Mouse (Mus musculus) midbrain, postnatal 0 days (tissue): ENCODE measurements around the gene Olfr632. TPM values are rescaled to one million over a fixed set of nuclear protein-coding genes. Genes with fewer than 3 reads are reported as not detected.
"Not testable (repeated sequence)": the region's sequence is repeated elsewhere in the genome, so short reads cannot be mapped to it uniquely, and the experiment has no call there.

ENCODE experiments used
- ATAC-seq: fragments of 200-750 bp; cut with Nextera tagmentation; 2 replicates; pipeline ENCODE4 v1.8.0; 2017; ENCODE audit warnings: moderate number of reproducible peaks, mild to moderate bottlenecking, moderate TSS enrichment, moderate library complexity; ENCODE audit not compliant: low FRiP score
- DNase-seq: peaks from one replicate; pipeline ENCODE4 v3.0.0-alpha.2; 2015; ENCODE audit warnings: low spot score
- H3K27ac ChIP-seq: fragments of 300-500 bp; sonication (generic); 2 replicates; pipeline ENCODE4 v1.5.1; 2014; ENCODE audit warnings: low read depth, mild to moderate bottlenecking, low read length, mixed read lengths
- H3K27me3 ChIP-seq: fragments of 300-500 bp; sonication (generic); 2 replicates; pipeline ENCODE4 v1.6.1; 2014; ENCODE audit warnings: low read length, control low read depth, mixed read lengths; ENCODE audit not compliant: insufficient read depth
- H3K36me3 ChIP-seq: fragments of 300-500 bp; sonication (generic); 2 replicates; pipeline ENCODE4 v1.6.1; 2014; ENCODE audit warnings: low read length, control low read depth, mixed read lengths; ENCODE audit not compliant: insufficient read depth
- H3K4me1 ChIP-seq: fragments of 300-500 bp; sonication (generic); 2 replicates; pipeline ENCODE4 v1.6.1; 2014; ENCODE audit warnings: mild to moderate bottlenecking, control low read depth, antibody characterized with exemption, low read length, mixed read lengths; ENCODE audit not compliant: insufficient read depth
- H3K4me2 ChIP-seq: fragments of 300-500 bp; sonication (generic); 2 replicates; pipeline ENCODE4 v1.6.1; 2014; ENCODE audit warnings: low read depth, mild to moderate bottlenecking, low read length, mixed read lengths; ENCODE audit not compliant: poor library complexity, severe bottlenecking
- H3K4me3 ChIP-seq: fragments of 300-500 bp; sonication (generic); 2 replicates; pipeline ENCODE4 v1.5.1; 2014; ENCODE audit warnings: low read depth, mild to moderate bottlenecking, low read length, moderate library complexity
- H3K9ac ChIP-seq: fragments of 300-500 bp; sonication (generic); replicated peaks from 2 replicates; pipeline ENCODE4 v1.6.1; 2014; ENCODE audit warnings: mild to moderate bottlenecking, low read length, moderate library complexity, mixed read lengths; ENCODE audit not compliant: poor library complexity, severe bottlenecking
- H3K9me3 ChIP-seq: fragments of 300-500 bp; sonication (generic); 2 replicates; pipeline ENCODE4 v1.6.1; 2016; ENCODE audit warnings: low read length, control low read depth
- CTCF ChIP-seq: IDR thresholded peaks from 2 replicates; pipeline ENCODE4 v1.5.1; 2016; ENCODE audit warnings: antibody characterized with exemption, mild to moderate bottlenecking
- WGBS: fragments of 180-500 bp; shearing (Covaris S2); extraction: QIAGEN DNeasy Blood & Tissue Kit; methylation state at CpG from one replicate; pipeline ENCODE4 v1.1.7; 2014; 5-methylcytosine and 5-hydroxymethylcytosine counted together
- polyA plus RNA-seq: library from polyadenylated mRNA; unstranded; fragments of >200 nt; fragmentation: Nextera tagmentation; extraction: Ambion mirVana; gene quantifications from 2 replicates; pipeline ENCODE4 v1.2.1, GENCODE M21; 2015
- total RNA-seq: library from RNA; depleted of rRNA; stranded (reverse); fragments of >200 nt; gene quantifications from 2 replicates; pipeline ENCODE4 v1.2.3, GENCODE M21; 2014

Olfr632 gene
- total and polyA plus RNA-seq, 2 experiments from 2014 or later: not detected

DNA sequence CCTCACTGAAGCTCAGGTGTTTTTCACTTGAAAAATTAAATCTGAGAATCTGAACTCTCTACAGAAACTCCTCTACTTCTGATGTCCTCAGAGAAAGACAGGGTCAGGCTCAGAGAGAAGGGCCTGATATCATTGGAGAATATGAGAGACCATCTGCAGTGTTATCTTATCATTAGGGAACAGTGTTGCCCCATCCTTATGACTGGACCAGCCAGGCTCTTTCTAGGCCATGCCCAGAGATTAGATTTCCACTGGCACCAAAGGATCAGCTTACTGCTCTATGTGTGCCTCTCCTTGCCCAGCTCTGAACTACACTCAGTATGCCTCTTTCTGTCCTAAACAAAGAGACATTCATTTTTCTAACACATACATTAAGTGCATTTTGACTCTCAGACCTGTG is 18.8 kb upstream of the Olfr632 start:
- Histone ChIP-seq H3K9ac (no peak overlapping the region), H3K27me3 (no peaks in the 10 kb centered on the region), H3K4me2 (no peak overlapping the region), H3K4me1 (no peaks in the 10 kb centered on the region), H3K27ac (no peak overlapping the region), H3K36me3 (no peaks in the 10 kb centered on the region), H3K4me3 (no peak overlapping the region), H3K9me3 (no peaks in the 10 kb centered on the region)
- ATAC-seq: no peak
- TF ChIP-seq CTCF: no peak
- no peak for DNase-seq

DNA sequence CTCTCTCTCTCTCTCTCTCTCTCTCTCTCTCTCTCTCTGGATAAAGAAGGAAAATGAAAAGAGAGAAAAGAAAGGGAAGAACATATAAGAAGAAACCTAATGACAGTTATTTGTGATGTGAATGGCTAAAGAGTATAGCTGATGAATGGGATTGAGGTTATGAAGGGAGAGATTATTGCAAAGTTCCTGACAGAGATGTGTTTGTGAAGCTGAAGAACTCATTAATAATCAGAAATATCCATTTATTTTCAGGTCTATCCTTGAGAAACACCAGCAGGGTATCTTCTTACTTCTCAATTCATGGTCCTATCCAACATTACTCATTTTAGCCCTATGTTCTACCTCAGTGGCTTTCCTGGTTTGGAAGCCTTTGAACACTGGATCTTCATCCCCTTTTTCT is 5.6 kb upstream of the Olfr632 start, which contains the start of gene Olfr631:
TSS of gene Olfr631 (plus strand) at position 301 of the 400 bp plus-strand sequence.
- Histone ChIP-seq H3K36me3 (no peaks in the 10 kb centered on the region), H3K4me2 (no peak within 1 kb of the TSS), H3K9ac (no peak within 1 kb of the TSS), H3K4me3 (no peak within 1 kb of the TSS), H3K4me1 (no peaks in the 10 kb centered on the region), H3K9me3 (no peaks in the 10 kb centered on the region), H3K27me3 (no peaks in the 10 kb centered on the region), H3K27ac (no peak within 1 kb of the TSS)
- no peak for DNase-seq
- ATAC-seq: no peak
- TF ChIP-seq CTCF: no peak

DNA sequence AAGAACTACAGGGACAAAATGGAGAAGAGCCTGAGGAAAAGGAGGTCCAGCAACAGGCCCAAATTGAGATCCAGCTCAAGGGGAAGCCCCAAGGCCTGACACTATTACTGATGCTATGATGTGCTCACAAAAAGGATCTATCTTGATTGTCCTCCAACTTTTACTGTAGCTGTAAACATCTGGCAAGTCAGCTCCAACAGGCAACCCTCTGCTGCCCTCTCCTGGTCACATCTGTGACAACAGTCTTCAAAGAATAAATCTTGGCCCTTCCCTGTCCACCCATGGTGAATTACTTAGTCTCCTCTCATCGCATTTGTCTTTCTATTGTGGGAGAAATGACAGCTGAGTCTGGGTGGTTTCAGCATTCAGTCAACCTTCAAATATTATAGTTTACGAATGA is 8.6 kb downstream of the Olfr632 start:
- Histone ChIP-seq H3K4me1 (no peaks in the 10 kb centered on the region), H3K36me3 (no peaks in the 10 kb centered on the region), H3K9ac (no peak overlapping the region), H3K27ac (no peak overlapping the region), H3K27me3 (no peaks in the 10 kb centered on the region), H3K9me3 (no peaks in the 10 kb centered on the region), H3K4me2 (no peak overlapping the region), H3K4me3 (no peak overlapping the region)
- WGBS: 31% methylated on average over 2 of the region's 2 CpGs
- ATAC-seq (no peak), DNase-seq (peak; percentile 69)
- TF ChIP-seq CTCF: peak; percentile 88

DNA sequence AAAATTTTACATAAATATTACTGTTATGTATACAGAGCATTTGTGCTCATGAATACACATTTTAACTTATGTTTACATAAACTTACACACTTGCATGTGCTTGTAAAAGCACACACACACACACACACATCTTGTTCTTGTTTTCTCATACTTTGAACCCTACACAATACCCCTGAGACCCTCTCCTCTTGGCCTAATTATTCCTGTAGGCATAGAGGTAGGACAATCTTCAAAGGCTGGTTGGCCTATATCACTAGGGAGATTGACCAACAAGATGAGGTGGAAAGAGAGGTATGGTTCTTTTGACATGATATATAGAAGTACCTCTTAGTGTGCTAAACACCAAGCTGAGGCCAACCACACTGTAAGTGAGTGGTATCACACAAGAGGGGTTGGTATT is 10.0 kb downstream of the Olfr632 start, which contains the start of gene Olfr633:
TSS of gene Olfr633 (plus strand) at position 301 of the 400 bp plus-strand sequence.
- TF ChIP-seq CTCF: no peak
- ATAC-seq (no peak), DNase-seq (no peak)
- Histone ChIP-seq H3K36me3 (no peaks in the 10 kb centered on the region), H3K9ac (no peak within 1 kb of the TSS), H3K27me3 (no peaks in the 10 kb centered on the region), H3K27ac (no peak within 1 kb of the TSS), H3K4me3 (no peak within 1 kb of the TSS), H3K9me3 (no peaks in the 10 kb centered on the region), H3K4me2 (no peak within 1 kb of the TSS), H3K4me1 (no peaks in the 10 kb centered on the region)

DNA sequence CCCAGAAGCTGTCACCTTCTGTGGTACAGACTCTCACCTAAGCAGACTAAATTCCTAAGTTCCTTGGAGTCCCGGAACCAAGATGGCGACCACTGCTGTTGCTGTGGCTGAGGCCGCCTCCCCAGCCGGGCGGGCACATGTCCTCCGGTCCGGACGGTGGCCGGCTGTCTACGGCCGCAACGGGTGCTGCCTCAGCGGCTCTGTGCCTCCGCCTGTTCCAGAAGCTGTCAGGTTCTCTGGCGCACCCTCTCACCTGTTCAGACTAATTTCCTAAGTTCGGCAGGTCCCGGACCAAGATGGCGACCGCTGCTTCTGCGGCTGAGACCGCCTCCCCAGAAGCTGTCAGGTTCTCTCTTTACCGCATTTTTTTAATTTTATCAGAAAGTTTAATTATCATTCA is 32.7 kb downstream of the Olfr632 start:
- not testable (repeated sequence) for H3K4me2 ChIP-seq, ATAC-seq, H3K4me3 ChIP-seq, H3K9me3 ChIP-seq, H3K4me1 ChIP-seq, H3K9ac ChIP-seq, DNase-seq, H3K27me3 ChIP-seq, H3K27ac ChIP-seq, H3K36me3 ChIP-seq
- WGBS: 95% methylated on average over 22 of the region's 22 CpGs

DNA sequence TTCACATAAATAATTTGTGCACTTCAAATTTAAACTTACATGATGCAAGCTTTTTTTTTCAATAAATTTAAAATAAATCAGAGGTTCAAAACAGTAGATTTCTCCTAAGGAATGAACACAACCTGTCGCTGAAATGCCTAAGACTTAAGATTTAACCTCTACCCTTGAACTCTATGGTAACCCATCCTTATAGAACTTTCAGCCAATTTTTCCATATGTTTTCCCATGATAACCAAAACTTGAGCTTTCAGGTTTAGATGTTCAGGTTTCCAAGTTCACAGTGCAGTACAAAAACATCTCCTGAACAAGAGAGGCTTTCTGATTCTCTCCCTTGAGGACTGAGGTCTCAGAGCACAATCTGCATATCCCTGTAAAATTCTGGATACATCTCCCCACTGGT is 36.7 kb downstream of the Olfr632 start, which contains the start of gene Olfr635:
TSS of gene Olfr635 (plus strand) at position 301 of the 400 bp plus-strand sequence.
- DNase-seq: no peak
- TF ChIP-seq CTCF: no peak
- Histone ChIP-seq H3K4me1 (no peaks in the 10 kb centered on the region), H3K4me2 (no peak within 1 kb of the TSS), H3K9ac (no peak within 1 kb of the TSS), H3K36me3 (no peaks in the 10 kb centered on the region), H3K9me3 (no peaks in the 10 kb centered on the region), H3K27ac (no peak within 1 kb of the TSS), H3K27me3 (no peaks in the 10 kb centered on the region), H3K4me3 (no peak within 1 kb of the TSS)
- ATAC-seq: no peak
- 81% methylated on average over 1 of the region's 1 CpGs for WGBS
